Comparison of ENCODE assay signal across 8 mouse cellular contexts in the genomic region with DNA sequence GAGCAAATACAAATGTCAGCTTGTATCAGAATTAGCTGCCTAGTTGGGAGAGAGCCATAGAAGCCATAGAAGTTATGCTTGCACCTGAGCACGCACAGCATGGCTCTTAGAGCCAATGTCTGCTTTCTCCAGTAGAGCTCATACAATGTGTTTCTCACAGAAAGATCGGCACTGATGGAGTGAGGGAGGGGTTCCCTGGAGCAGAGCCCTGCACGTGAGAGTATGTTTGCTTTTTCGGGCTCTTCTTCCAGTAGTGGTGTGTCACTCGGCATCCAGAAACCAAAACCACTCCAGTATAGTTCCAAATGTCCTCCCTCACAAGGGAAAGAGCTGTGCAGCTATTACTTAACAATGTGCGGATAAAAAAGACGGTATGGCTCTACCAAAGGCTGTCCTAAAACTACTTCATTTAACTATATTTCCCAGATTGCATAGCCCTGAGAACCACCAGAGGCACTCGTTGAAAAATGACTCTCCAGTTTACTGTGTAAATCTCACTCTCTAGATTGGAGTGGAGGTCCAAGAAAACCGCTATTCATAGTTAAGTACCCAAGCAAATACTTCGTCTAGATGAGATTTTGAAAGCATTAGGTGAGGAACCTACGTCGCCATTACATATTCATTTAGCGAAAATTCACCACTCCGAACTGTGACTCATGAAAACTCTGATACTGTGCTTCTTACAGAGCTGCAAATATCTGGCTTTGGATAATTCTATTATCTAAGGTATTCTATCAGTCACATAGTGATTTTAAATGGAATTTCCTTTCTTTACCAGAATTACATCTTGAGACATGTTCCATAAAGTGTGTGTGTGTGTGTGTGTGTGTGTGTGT. TPM values are rescaled to one million over a fixed set of nuclear protein-coding genes. Genes with fewer than 3 reads are reported as not detected.
DNase-seq lines count a peak whose midpoint lies in the region; ATAC-seq and TF ChIP-seq lines count a peak whose summit lies in the region.

No protein-coding gene starts in this region.

- no peaks in the 10 kb centered on the region for H3K9me3 ChIP-seq in lung, embryonic 15.5 days

- no peaks in the 10 kb centered on the region for H3K4me1 ChIP-seq in lung, embryonic 15.5 days

- no peak for TF ChIP-seq POLR2A in myocyte (IDR thresholded peaks at IDR 0.05; ENCODE audit: insufficient read length, low read depth)

- 0 out of 2 replicates have a peak, but pooled peaks have one; percentile 8 for ATAC-seq in cerebellum, adult (ENCODE audit: insufficient number of reproducible peaks, low FRiP score, low TSS enrichment)
- ATAC-seq in lung, embryonic 15.5 days (ENCODE audit: borderline replicate concordance, extremely low read depth, low FRiP score, low TSS enrichment): peak; percentile 19; the same call in 1 of the 2 replicates
- peak; percentile 1 for ATAC-seq in inflammation-experienced regulatory T-cells, adult 6 months

- H3ac ChIP-seq in myocyte (ENCODE audit: control insufficient read depth, insufficient read length): no peak overlapping the region

- 46% methylated on average over 14 of the region's 14 CpGs for WGBS in lung, embryonic 15.5 days

- H3K4me2 ChIP-seq in lung, embryonic 15.5 days: peak overlapping the region; percentile 41
- peak overlapping the region; percentile 70 for H3K4me2 ChIP-seq in myocyte (ENCODE audit: low read depth)

- peak overlapping the region; percentile 92 for H3K27ac ChIP-seq in lung, embryonic 15.5 days

- H3K79me2 ChIP-seq in myocyte (ENCODE audit: control insufficient read depth, insufficient read depth): peaks cover 12% of the 10 kb centered on the region

- no peaks in the 10 kb centered on the region for H3K27me3 ChIP-seq in lung, embryonic 15.5 days
- no peaks in the 10 kb centered on the region for H3K27me3 ChIP-seq in myocyte (ENCODE audit: control insufficient read depth, insufficient read depth, insufficient read length)

- peaks cover 14% of the 10 kb centered on the region; the same call in 1 of the 2 replicates for H3K36me3 ChIP-seq in lung, embryonic 15.5 days
- no peaks in the 10 kb centered on the region for H3K36me3 ChIP-seq in myocyte (ENCODE audit: control insufficient read depth, insufficient read depth)

- no peak for DNase-seq in cerebellum, adult 9-10 months
- DNase-seq in lung, adult 18-20 months: no peak
- DNase-seq in right cerebral cortex, postnatal 4 days: no peak
- no peak for DNase-seq in urinary bladder, postnatal 25 days (ENCODE audit: low spot score)

- H3K9ac ChIP-seq in lung, embryonic 15.5 days: no peak overlapping the region

- H3K4me3 ChIP-seq in lung, embryonic 15.5 days: peak overlapping the region; percentile 65
- peak overlapping the region; percentile 38 for H3K4me3 ChIP-seq in myocyte

TF ChIP-seq in myocyte, 11 proteins besides CTCF, POLR2A, EP300 and RAD21:
- no peak for TF ChIP-seq REST (IDR thresholded peaks at IDR 0.05; ENCODE audit: insufficient read depth, insufficient read length)
- TF ChIP-seq MYOD1 (IDR thresholded peaks at IDR 0.05; ENCODE audit: control insufficient read depth in 1 of 3, insufficient read length in 2 of 3, low read depth in 2 of 3): no peak
- no peak for TF ChIP-seq E2F4 (IDR thresholded peaks at IDR 0.05; ENCODE audit: insufficient read depth)
- TF ChIP-seq MAX (IDR thresholded peaks at IDR 0.05; ENCODE audit: low read depth): no peak
- TF ChIP-seq POLR2AphosphoS2 (IDR thresholded peaks at IDR 0.05; ENCODE audit: insufficient read length, low read depth): no peak
- no peak for TF ChIP-seq TCF3 (IDR thresholded peaks at IDR 0.05; ENCODE audit: insufficient read length, low read depth)
TF ChIP-seq in myocyte: peak in this region for 0.

RNA-seq across cellular contexts. Expression of gene Cstf2, which starts 0.7 kb away (rescaled TPM):
- polyA plus RNA-seq in lung, embryonic 15.5 days (2015; fragmentation: Nextera tagmentation; extraction: Ambion mirVana): 48.1 and 48.9 TPM in 2 replicates
- polyA plus RNA-seq in inflammation-experienced regulatory T-cells, adult 6 months (2017; shearing (Covaris generic)): 10 to 100 TPM; 27.1 to 42.3 (median 27.3) TPM
- 15.7 TPM for polyA plus RNA-seq in myocyte (2012; fragmentation: generic; extraction: Trizol)
